Mouse (Mus musculus): ENCODE measurements around the gene Pola2.

- no peak for TF ChIP-seq CEBPB (IDR thresholded peaks at IDR 0.05; ENCODE audit: low read depth)
- TF ChIP-seq CTCF (IDR thresholded peaks at IDR 0.05; ENCODE audit: control insufficient read depth, insufficient read depth, insufficient read length), result no peak
- no peak for TF ChIP-seq USF1 (IDR thresholded peaks at IDR 0.05; ENCODE audit: low read depth)
- TF ChIP-seq FOSL1 (IDR thresholded peaks at IDR 0.05; ENCODE audit: insufficient read depth, low read length, poor library complexity, severe bottlenecking), result no peak
- no peak for TF ChIP-seq MYOG (IDR thresholded peaks at IDR 0.05; ENCODE audit: control insufficient read depth, extremely low read depth, insufficient read length)
- no peak for TF ChIP-seq MAX (IDR thresholded peaks at IDR 0.05)
Observed at GRCm38 (mm10) chr19:5965910-5966309, 1.9 kb upstream of the Pola2 start.
